Mouse (Mus musculus) forelimb bud, embryonic 11.5 days (tissue): ENCODE measurements at regions not wholly inside any gene's neighbourhood (a gene's known extent, or its start where the extent isn't known, plus 50 kb on each side); places are given as distances from the start of the nearest gene placed in this dataset.

Source experiments
- DNase-seq: peaks from one replicate; pipeline ENCODE4 v3.0.0-alpha.2; 2012; ENCODE audit warnings: low read depth, low spot score

- peak; percentile 47 for DNase-seq
These were observed 227.2 kb upstream of the Zfp637 start for GRCm38 (mm10) chr6:117613656-117614350.

GRCm38 (mm10) chr6:117614386-117614785 lies 226.6 kb upstream of the Zfp637 start:
- DNase-seq, result no peak

- DNase-seq, result no peak
These were observed 223.8 kb upstream of the Zfp637 start for GRCm38 (mm10) chr6:117617168-117617567.

GRCm38 (mm10) chr6:117617951-117618350 lies 223.0 kb upstream of the Zfp637 start:
- DNase-seq, result no peak

GRCm38 (mm10) chr6:117619606-117620005 lies 221.4 kb upstream of the Zfp637 start:
- DNase-seq, result no peak

- no peak for DNase-seq
These were observed 218.5 kb upstream of the Zfp637 start for GRCm38 (mm10) chr6:117622446-117622845.

GRCm38 (mm10) chr6:117622946-117623345 lies 218.0 kb upstream of the Zfp637 start:
- DNase-seq, result no peak

GRCm38 (mm10) chr6:117625716-117626115 lies 215.3 kb upstream of the Zfp637 start:
- DNase-seq, result no peak

GRCm38 (mm10) chr6:117627461-117627860 lies 213.5 kb upstream of the Zfp637 start:
- no peak for DNase-seq

- peak; percentile 40 for DNase-seq
These were observed 194.4 kb upstream of the Zfp637 start for GRCm38 (mm10) chr6:117646628-117647027.

- no peak for DNase-seq
These were observed 190.4 kb upstream of the Zfp637 start for GRCm38 (mm10) chr6:117650541-117650940.

- DNase-seq, result no peak
These were observed 189.4 kb upstream of the Zfp637 start for GRCm38 (mm10) chr6:117651551-117651950.

GRCm38 (mm10) chr6:117652012-117652411 lies 189.0 kb upstream of the Zfp637 start:
- no peak for DNase-seq

- no peak for DNase-seq
These were observed 188.1 kb upstream of the Zfp637 start for GRCm38 (mm10) chr6:117652917-117653316.

- no peak for DNase-seq
These were observed 187.0 kb upstream of the Zfp637 start for GRCm38 (mm10) chr6:117653886-117654425.

- DNase-seq, result no peak
These were observed 185.0 kb upstream of the Zfp637 start for GRCm38 (mm10) chr6:117655986-117656385.

- no peak for DNase-seq
These were observed 180.4 kb upstream of the Zfp637 start for GRCm38 (mm10) chr6:117660576-117660975.

GRCm38 (mm10) chr6:117662635-117663034 lies 178.3 kb upstream of the Zfp637 start:
- DNase-seq, result no peak

GRCm38 (mm10) chr6:117670337-117670736 lies 170.6 kb upstream of the Zfp637 start:
- DNase-seq, result no peak

GRCm38 (mm10) chr6:117670792-117671525 lies 170.0 kb upstream of the Zfp637 start:
- DNase-seq, result peak; percentile 48

GRCm38 (mm10) chr6:117675059-117675800 lies 165.8 kb upstream of the Zfp637 start:
- peak; percentile 72 for DNase-seq
